Mouse (Mus musculus) thymus, adult 2 months (tissue): ENCODE measurements around the gene Cep68. TPM values are rescaled to one million over a fixed set of nuclear protein-coding genes. Genes with fewer than 3 reads are reported as not detected.

ENCODE experiments used
- DNase-seq: peaks from one replicate; pipeline ENCODE4 v3.0.0; 2021
- H3K27ac ChIP-seq: fragments of 200-500 bp; 2 replicates; pipeline ENCODE4 v1.5.1; 2012; ENCODE audit warnings: low read length, control low read depth; ENCODE audit not compliant: control insufficient read depth, insufficient read depth
- H3K27me3 ChIP-seq: fragments of 200-500 bp; 2 replicates; pipeline ENCODE4 v1.6.1; 2012; ENCODE audit warnings: mild to moderate bottlenecking, low read length, moderate library complexity, mixed read lengths; ENCODE audit not compliant: control insufficient read depth, insufficient read depth
- H3K36me3 ChIP-seq: fragments of 200-500 bp; 2 replicates; pipeline ENCODE4 v1.6.1; 2012; ENCODE audit warnings: mild to moderate bottlenecking, low read length, moderate library complexity; ENCODE audit not compliant: control insufficient read depth, insufficient read depth
- H3K4me1 ChIP-seq: fragments of 200-500 bp; replicated peaks from 2 replicates; pipeline ENCODE4 v1.6.1; 2012; ENCODE audit warnings: low read length; ENCODE audit not compliant: control insufficient read depth, insufficient read depth
- H3K4me3 ChIP-seq: fragments of 200-500 bp; 2 replicates; pipeline ENCODE4 v1.5.1; 2012; ENCODE audit warnings: mild to moderate bottlenecking, low read length, control low read depth, moderate library complexity; ENCODE audit not compliant: control insufficient read depth, insufficient read depth
- CTCF ChIP-seq: fragments of 200-500 bp; IDR thresholded peaks from 2 replicates; pipeline ENCODE4 v1.5.1; 2012; ENCODE audit warnings: mild to moderate bottlenecking, control low read depth, low read length, moderate library complexity, borderline replicate concordance; ENCODE audit not compliant: control insufficient read depth, poor library complexity, insufficient read depth; ENCODE audit errors: extremely low read depth
- POLR2A ChIP-seq: fragments of 200-500 bp; IDR thresholded peaks from 2 replicates; pipeline ENCODE4 v1.6.1; 2012; ENCODE audit warnings: mild to moderate bottlenecking, low read length, control low read depth, moderate library complexity; ENCODE audit not compliant: control insufficient read depth, poor library complexity, insufficient read depth; ENCODE audit errors: extremely low read depth
- WGBS: fragments of 180-500 bp; shearing (Covaris S2); methylation state at CpG from one replicate; pipeline ENCODE4 v1.1.7; 2018; 5-methylcytosine and 5-hydroxymethylcytosine counted together
- polyA plus RNA-seq: library from polyadenylated mRNA; depleted of rRNA; stranded (reverse); fragments of >200 nt; gene quantifications from 2 replicates; pipeline ENCODE4 v1.2.3, GENCODE M21; 2012

Cep68 gene
- polyA plus RNA-seq, 1 experiment = 31.6 TPM

- Histone ChIP-seq H3K36me3 (peaks cover 30% of the 10 kb centered on the region), H3K4me3 (no peak overlapping the region), H3K4me1 (peaks cover 8% of the 10 kb centered on the region), H3K27ac (no peak overlapping the region), H3K27me3 (no peaks in the 10 kb centered on the region)
- WGBS = 92% methylated on average over 6 of the region's 6 CpGs
- no peak for TF ChIP-seq POLR2A
- TF ChIP-seq CTCF = no peak
- no peak for DNase-seq
Observed at GRCm38 (mm10) chr11:20242366-20243056, 6.7 kb downstream of the Cep68 start.

- H3K36me3 ChIP-seq = peaks cover 42% of the 10 kb centered on the region
- TF ChIP-seq POLR2A (no peak), CTCF (no peak)
- H3K27me3 ChIP-seq = no peaks in the 10 kb centered on the region
- 98% methylated on average over 7 of the region's 7 CpGs for whole genome bisulfite sequencing
- 0 out of 2 replicates have a peak, but pooled peaks cover 3% of the 10 kb centered on the region for H3K4me1 ChIP-seq
- no peak overlapping the region for H3K4me3 ChIP-seq
- DNase-seq = no peak
- no peak overlapping the region for H3K27ac ChIP-seq
Observed at GRCm38 (mm10) chr11:20241311-20241710, 7.9 kb downstream of the Cep68 start.

- Histone ChIP-seq H3K4me1 (0 out of 2 replicates have a peak, but pooled peaks cover 3% of the 10 kb centered on the region), H3K4me3 (no peak overlapping the region), H3K36me3 (peaks cover 46% of the 10 kb centered on the region), H3K27me3 (no peaks in the 10 kb centered on the region), H3K27ac (no peak overlapping the region)
- no peak for DNase-seq
- no peak for TF ChIP-seq POLR2A
- whole genome bisulfite sequencing = 56% methylated on average over 5 of the region's 5 CpGs
Observed at GRCm38 (mm10) chr11:20240331-20240730, 8.9 kb downstream of the Cep68 start.

GRCm38 (mm10) chr11:20239279-20239861, 9.9 kb downstream of the Cep68 start:
- no peak overlapping the region for H3K27ac ChIP-seq
- H3K4me3 ChIP-seq = no peak overlapping the region
- H3K4me1 ChIP-seq = 0 out of 2 replicates have a peak, but pooled peaks cover 3% of the 10 kb centered on the region
- DNase-seq = no peak
- WGBS = 93% methylated on average over 9 of the region's 9 CpGs
- no peak for TF ChIP-seq CTCF
- TF ChIP-seq POLR2A = no peak
- no peaks in the 10 kb centered on the region for H3K27me3 ChIP-seq
- peaks cover 54% of the 10 kb centered on the region for H3K36me3 ChIP-seq

- TF ChIP-seq CTCF (no peak), POLR2A (no peak)
- Histone ChIP-seq H3K27ac (no peak overlapping the region), H3K36me3 (peaks cover 55% of the 10 kb centered on the region), H3K4me1 (0 out of 2 replicates have a peak, but pooled peaks cover 3% of the 10 kb centered on the region), H3K27me3 (no peaks in the 10 kb centered on the region), H3K4me3 (no peak overlapping the region)
- no peak for DNase-seq
- WGBS = 96% methylated on average over 3 of the region's 3 CpGs
Observed at GRCm38 (mm10) chr11:20237976-20238375, 11.3 kb downstream of the Cep68 start.

- Histone ChIP-seq H3K27me3 (no peaks in the 10 kb centered on the region), H3K36me3 (peaks cover 55% of the 10 kb centered on the region), H3K4me1 (no peaks in the 10 kb centered on the region), H3K4me3 (no peak overlapping the region), H3K27ac (no peak overlapping the region)
- DNase-seq = no peak
- no peak for TF ChIP-seq POLR2A
- no peak for TF ChIP-seq CTCF
- 95% methylated on average over 7 of the region's 7 CpGs for WGBS
Observed at GRCm38 (mm10) chr11:20237018-20237417, 12.2 kb downstream of the Cep68 start.

- Histone ChIP-seq H3K27ac (no peak overlapping the region), H3K36me3 (peaks cover 45% of the 10 kb centered on the region), H3K27me3 (no peaks in the 10 kb centered on the region), H3K4me1 (peaks cover 3% of the 10 kb centered on the region), H3K4me3 (no peak overlapping the region)
- WGBS = 82% methylated on average over 3 of the region's 3 CpGs
- peak; percentile 25 for DNase-seq
- TF ChIP-seq CTCF (no peak), POLR2A (no peak)
Observed at GRCm38 (mm10) chr11:20234233-20234632, 15.0 kb downstream of the Cep68 start.
